Mouse (Mus musculus) neural tube, embryonic 12.5 days (tissue): Measurements from ENCODE around the gene Wwox. TPM values are rescaled to one million over a fixed set of nuclear protein-coding genes. Genes with fewer than 3 reads are reported as not detected.
A peak's percentile ranks its signal among the peaks of the same experiment; 100 is the strongest.

ENCODE experiments used
- ATAC-seq: fragments of 200-750 bp; cut with Nextera tagmentation; 2 replicates; pipeline ENCODE4 v1.8.0; 2017; ENCODE audit warnings: low read depth, mild to moderate bottlenecking, moderate TSS enrichment, moderate library complexity; ENCODE audit not compliant: low FRiP score
- H3K27ac ChIP-seq: fragments of 300-500 bp; sonication (generic); 2 replicates; pipeline ENCODE4 v1.5.1; 2016
- H3K27me3 ChIP-seq: fragments of 300-500 bp; sonication (generic); replicated peaks from 2 replicates; pipeline ENCODE4 v1.6.1; 2016; ENCODE audit warnings: mild to moderate bottlenecking
- H3K36me3 ChIP-seq: fragments of 300-500 bp; sonication (generic); 2 replicates; pipeline ENCODE4 v1.6.1; 2016; ENCODE audit warnings: mild to moderate bottlenecking
- H3K4me1 ChIP-seq: fragments of 300-500 bp; sonication (generic); 2 replicates; pipeline ENCODE4 v1.6.1; 2016
- H3K4me2 ChIP-seq: fragments of 300-500 bp; sonication (generic); replicated peaks from 2 replicates; pipeline ENCODE4 v1.6.1; 2016; ENCODE audit warnings: mild to moderate bottlenecking
- H3K4me3 ChIP-seq: fragments of 300-500 bp; sonication (generic); 2 replicates; pipeline ENCODE4 v1.5.1; 2016
- H3K9ac ChIP-seq: fragments of 300-500 bp; sonication (generic); 2 replicates; pipeline ENCODE4 v1.6.1; 2016; ENCODE audit warnings: mild to moderate bottlenecking
- H3K9me3 ChIP-seq: fragments of 300-500 bp; sonication (generic); 2 replicates; pipeline ENCODE4 v1.6.1; 2016; ENCODE audit warnings: mild to moderate bottlenecking
- WGBS: fragments of 180-500 bp; shearing (Covaris S2); methylation state at CpG from one replicate; pipeline ENCODE4 v1.1.7; 2016; 5-methylcytosine and 5-hydroxymethylcytosine counted together
- polyA plus RNA-seq: library from polyadenylated mRNA; unstranded; fragments of >200 nt; fragmentation: Nextera tagmentation; extraction: Ambion mirVana; gene quantifications from 2 replicates; pipeline ENCODE4 v1.2.1, GENCODE M21; 2016

The Wwox gene
- polyA plus RNA-seq, 1 experiment from 2014 or later = 12.7 TPM

DNA sequence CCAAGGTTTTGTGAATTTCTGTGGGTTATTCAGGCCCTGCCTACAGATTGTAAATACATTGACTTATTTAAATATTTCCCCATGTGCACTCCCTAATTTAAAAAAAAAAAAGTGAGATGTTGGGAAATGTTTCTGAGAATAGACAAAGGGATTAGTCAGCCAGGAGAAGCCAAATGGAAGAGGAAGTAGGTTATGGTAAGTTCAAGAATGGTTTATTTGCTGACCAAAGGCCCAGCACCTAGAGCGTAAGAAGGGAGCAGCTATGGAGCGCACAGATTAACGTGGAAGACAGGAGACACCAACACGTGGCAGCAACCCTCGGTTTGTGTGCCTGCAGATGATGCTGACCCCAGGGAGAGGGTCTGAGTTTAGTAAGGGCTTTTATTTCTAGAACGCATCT is 871.5 kb downstream of the Wwox start:
- ATAC-seq = no peak
- Histone ChIP-seq H3K36me3 (no peaks in the 10 kb centered on the region), H3K4me2 (no peak overlapping the region), H3K4me1 (no peaks in the 10 kb centered on the region), H3K27ac (no peak overlapping the region), H3K9me3 (no peaks in the 10 kb centered on the region), H3K9ac (no peak overlapping the region), H3K4me3 (no peak overlapping the region), H3K27me3 (no peaks in the 10 kb centered on the region)
- WGBS = 90% methylated on average over 6 of the region's 6 CpGs

DNA sequence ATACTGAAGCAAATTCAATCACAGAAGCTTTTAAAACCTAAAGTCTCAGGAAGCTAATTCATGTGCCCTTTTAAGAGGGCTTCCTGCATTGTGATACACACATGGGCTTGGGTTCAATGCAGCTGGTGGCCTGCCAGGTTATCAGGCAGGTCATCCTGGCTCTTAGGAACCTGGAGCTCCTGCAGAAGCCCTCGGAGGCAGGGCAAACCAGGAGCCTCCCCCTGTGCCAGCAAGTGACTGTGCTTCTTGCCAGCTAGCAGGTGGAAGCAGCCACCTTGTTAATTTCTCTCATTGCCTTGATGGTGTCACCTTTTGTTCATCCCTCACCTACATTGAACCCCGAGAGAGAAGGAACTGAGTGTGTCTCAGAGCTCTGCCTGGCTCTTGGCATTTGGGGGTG is 872.9 kb downstream of the Wwox start:
- ATAC-seq = no peak
- Histone ChIP-seq H3K36me3 (no peaks in the 10 kb centered on the region), H3K9ac (no peak overlapping the region), H3K4me2 (no peak overlapping the region), H3K9me3 (no peaks in the 10 kb centered on the region), H3K27ac (no peak overlapping the region), H3K4me3 (no peak overlapping the region), H3K4me1 (no peaks in the 10 kb centered on the region), H3K27me3 (no peaks in the 10 kb centered on the region)
- 66% methylated on average over 2 of the region's 2 CpGs for WGBS

DNA sequence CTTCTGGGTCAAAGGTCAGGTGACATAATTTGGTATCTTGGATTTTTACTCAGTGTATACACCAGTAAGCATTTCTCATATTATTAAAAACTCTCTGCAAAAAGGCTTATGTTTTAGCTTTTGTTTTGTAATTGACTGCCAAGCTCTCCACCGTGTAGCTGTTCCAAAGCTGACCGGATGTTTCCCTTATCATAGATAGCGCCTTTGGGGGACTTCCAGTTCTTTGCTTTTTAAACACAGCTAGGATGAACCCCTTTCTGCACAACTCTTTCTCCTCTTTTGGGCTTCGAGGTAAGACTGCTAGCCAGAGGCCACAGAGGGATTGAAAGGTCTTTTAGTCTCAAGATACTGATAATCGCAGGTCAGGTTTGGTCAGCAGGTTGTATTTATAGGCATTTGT is 883.0 kb downstream of the Wwox start:
- Histone ChIP-seq H3K36me3 (no peaks in the 10 kb centered on the region), H3K27me3 (no peaks in the 10 kb centered on the region), H3K9ac (no peak overlapping the region), H3K4me3 (no peak overlapping the region), H3K9me3 (no peaks in the 10 kb centered on the region), H3K4me2 (no peak overlapping the region), H3K4me1 (no peaks in the 10 kb centered on the region), H3K27ac (no peak overlapping the region)
- no peak for ATAC-seq
- WGBS = 86% methylated on average over 5 of the region's 5 CpGs

DNA sequence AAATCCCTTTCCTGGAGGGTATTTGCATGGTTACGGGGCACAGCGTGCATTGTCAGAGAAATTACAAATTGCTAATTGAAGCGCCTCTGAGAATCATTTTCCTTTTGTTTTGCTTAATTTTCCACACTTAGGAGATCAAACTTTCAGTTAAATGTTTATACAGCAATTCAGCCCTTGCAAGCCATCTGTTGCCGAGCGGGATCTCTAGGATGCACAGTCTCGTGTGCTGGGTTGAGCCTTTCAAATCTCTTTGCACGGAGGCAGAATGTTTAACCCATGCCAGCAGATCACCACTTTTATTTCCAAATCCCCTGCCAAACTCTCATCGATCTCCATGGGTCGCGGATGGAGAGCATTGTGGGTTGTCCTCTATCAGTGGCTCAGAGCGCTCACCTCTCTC is 891.2 kb downstream of the Wwox start:
- Histone ChIP-seq H3K9ac (no peak overlapping the region), H3K4me2 (no peak overlapping the region), H3K4me1 (no peaks in the 10 kb centered on the region), H3K27me3 (no peaks in the 10 kb centered on the region), H3K27ac (no peak overlapping the region), H3K36me3 (no peaks in the 10 kb centered on the region), H3K9me3 (no peaks in the 10 kb centered on the region), H3K4me3 (no peak overlapping the region)
- 87% methylated on average over 11 of the region's 11 CpGs for WGBS
- ATAC-seq = no peak

DNA sequence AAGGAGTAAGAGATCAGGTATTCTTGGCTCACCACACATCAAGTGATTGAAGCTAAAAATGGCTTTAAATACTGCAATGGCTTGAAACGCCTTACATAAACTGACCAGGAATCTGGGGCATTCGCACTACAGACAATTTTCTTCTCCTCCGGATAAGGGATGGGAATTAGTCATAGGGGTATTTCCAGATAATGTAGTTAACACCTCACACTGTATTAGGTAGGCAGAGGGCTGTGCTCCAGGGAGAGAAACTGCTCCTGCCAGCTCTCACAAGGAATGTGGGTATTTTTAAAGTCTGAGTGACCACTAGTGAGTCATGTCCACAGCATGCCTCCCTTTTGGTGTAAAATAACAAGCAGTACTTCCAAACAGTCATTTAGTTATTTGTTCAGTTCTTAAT is 894.5 kb downstream of the Wwox start:
- H3K36me3 ChIP-seq = no peaks in the 10 kb centered on the region
- no peak overlapping the region for H3K4me3 ChIP-seq
- H3K4me2 ChIP-seq = no peak overlapping the region
- H3K27me3 ChIP-seq = no peaks in the 10 kb centered on the region
- WGBS = 94% methylated on average over 3 of the region's 3 CpGs
- no peaks in the 10 kb centered on the region for H3K4me1 ChIP-seq
- no peak for ATAC-seq
- no peak overlapping the region for H3K27ac ChIP-seq
- H3K9me3 ChIP-seq = no peaks in the 10 kb centered on the region
- H3K9ac ChIP-seq = no peak overlapping the region

DNA sequence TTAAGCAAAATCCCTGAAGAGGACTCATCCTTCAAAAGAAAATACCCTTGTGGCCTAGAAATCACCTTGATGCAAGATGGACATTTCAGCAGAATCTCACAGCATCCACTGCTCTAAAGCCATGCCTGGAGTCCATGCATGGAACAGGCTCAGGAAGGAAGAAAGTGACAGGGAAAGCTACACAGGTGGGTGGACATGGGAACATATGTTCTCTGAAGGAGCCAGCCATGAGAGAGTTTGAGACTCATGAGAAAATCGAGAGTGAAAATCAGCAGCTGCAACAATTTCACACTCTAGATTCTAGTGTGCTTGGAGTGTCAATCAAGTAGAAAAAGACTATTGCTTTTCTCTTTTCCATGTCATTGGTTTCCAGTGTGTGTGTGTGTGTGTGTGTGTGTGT is 896.9 kb downstream of the Wwox start:
- Histone ChIP-seq H3K36me3 (no peaks in the 10 kb centered on the region), H3K4me3 (no peak overlapping the region), H3K27me3 (no peaks in the 10 kb centered on the region), H3K4me1 (no peaks in the 10 kb centered on the region), H3K4me2 (no peak overlapping the region), H3K9ac (no peak overlapping the region), H3K9me3 (no peaks in the 10 kb centered on the region), H3K27ac (no peak overlapping the region)
- WGBS = 82% methylated on average over 1 of the region's 1 CpGs
- no peak for ATAC-seq

DNA sequence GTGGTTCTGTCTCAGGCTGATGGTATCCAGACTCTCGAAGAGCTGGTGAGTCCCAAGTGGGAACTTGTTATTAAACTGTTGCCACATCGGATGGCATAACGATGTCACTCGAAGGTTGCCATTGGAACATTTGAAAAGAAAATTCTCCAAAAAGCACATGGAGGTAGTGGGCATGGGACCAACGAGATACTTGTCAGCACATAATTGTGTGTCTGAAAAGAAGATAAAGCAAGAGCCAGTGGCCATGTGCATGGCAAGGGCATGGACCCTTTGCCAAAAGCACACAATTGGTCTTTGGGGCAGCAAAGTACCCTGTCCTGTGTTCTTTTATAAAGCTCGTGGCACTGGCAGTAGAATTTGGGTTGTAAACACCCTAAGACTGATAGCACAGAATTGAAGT is 909.2 kb downstream of the Wwox start:
- ATAC-seq = no peak

DNA sequence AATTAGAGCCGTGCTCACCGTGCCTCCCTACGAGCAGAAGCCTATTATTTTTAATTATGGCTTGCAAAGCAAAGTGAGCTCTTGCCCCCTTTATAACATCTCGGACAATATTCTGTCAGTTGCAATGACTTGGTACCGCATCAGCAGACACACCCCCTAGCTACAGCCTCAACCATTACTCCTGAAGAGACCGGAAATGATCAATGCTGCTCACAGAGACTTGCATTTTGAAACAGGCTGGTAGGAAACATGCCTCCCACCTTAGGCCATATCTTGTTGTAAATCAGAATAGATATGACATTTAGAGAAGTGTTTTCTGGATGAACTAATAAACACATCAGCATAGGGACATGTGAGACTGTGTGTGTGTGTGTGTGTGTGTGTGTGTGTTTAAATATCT is 911.3 kb downstream of the Wwox start:
- H3K4me3 ChIP-seq = no peak overlapping the region
- no peak overlapping the region for H3K9ac ChIP-seq
- WGBS = 74% methylated on average over 6 of the region's 6 CpGs
- no peak for ATAC-seq
- no peaks in the 10 kb centered on the region for H3K36me3 ChIP-seq
- H3K4me2 ChIP-seq = no peak overlapping the region
- H3K27ac ChIP-seq = no peak overlapping the region
- no peaks in the 10 kb centered on the region for H3K9me3 ChIP-seq
- H3K4me1 ChIP-seq = no peaks in the 10 kb centered on the region
- no peaks in the 10 kb centered on the region for H3K27me3 ChIP-seq

More for the DNA sequence above, 909.2 kb downstream of the Wwox start:
- WGBS = 80% methylated on average over 6 of the region's 6 CpGs
- H3K4me2 ChIP-seq = no peak overlapping the region
- no peaks in the 10 kb centered on the region for H3K4me1 ChIP-seq
- no peak overlapping the region for H3K4me3 ChIP-seq
- H3K36me3 ChIP-seq = no peaks in the 10 kb centered on the region
- no peak overlapping the region for H3K27ac ChIP-seq
- H3K27me3 ChIP-seq = no peaks in the 10 kb centered on the region
- H3K9me3 ChIP-seq = no peaks in the 10 kb centered on the region
- no peak overlapping the region for H3K9ac ChIP-seq

DNA sequence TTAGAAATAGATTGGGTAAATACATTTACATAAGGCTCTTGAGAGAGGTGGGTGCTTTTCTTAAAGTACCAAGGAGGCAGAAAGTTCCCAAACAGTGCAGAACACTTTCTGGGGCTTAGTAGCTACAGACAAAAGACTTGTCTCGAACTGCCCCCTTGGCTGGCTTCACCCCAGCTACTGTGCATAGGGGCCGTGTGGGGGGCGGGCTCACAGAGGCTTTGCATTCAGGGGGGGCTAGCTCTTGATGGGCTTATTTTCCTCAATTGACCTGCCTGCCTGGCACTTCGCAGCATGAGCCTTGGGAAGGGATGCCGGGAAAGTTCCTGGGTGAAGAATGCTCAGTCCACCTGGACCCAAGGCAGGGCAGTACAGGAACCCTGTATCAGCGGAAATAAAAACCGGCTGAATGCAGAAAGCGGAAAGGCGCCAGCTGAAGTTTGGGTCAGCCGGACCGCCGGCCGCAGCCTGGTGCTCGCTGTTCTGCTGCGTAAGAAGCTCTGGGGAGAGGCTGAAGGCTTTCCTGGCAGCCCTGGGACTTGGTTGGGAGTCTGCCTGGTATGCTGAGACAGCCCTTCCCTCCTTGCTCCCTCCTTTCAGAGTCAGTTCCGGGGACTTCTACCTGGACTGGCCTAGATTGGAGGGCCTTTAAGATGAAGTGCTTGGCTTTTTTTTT is 918.3 kb downstream of the Wwox start:
- H3K4me2 ChIP-seq = peak overlapping the region; percentile 9; the same call in 1 of the 2 replicates
- WGBS = 42% methylated on average over 16 of the region's 16 CpGs

DNA sequence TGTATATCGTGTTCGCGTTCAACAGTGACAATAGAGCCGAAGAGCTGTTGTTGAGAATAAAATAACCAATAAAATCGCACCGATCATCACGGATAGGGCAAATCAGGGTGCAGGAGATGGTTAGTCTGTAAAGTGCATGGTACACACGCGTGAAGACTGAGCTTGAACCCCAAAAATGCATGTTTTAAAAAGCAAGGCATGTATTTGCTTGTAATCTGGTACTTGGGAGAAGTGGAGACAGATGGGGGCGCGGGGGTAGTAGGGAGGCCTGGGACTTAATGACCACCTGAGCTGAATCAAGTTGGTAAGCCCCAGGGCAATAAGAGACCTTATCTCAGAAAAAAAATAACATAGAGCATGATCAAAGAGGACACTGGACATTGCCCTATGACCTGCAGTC is 919.0 kb downstream of the Wwox start:
- no peaks in the 10 kb centered on the region for H3K36me3 ChIP-seq
- H3K4me2 ChIP-seq = no peak overlapping the region
- no peak for ATAC-seq
- H3K4me3 ChIP-seq = no peak overlapping the region
- no peak overlapping the region for H3K27ac ChIP-seq
- no peaks in the 10 kb centered on the region for H3K9me3 ChIP-seq
- H3K4me1 ChIP-seq = peaks cover 11% of the 10 kb centered on the region
- H3K9ac ChIP-seq = no peak overlapping the region
- 94% methylated on average over 11 of the region's 11 CpGs for WGBS
- H3K27me3 ChIP-seq = no peaks in the 10 kb centered on the region

More for the DNA sequence above, 918.3 kb downstream of the Wwox start:
- ATAC-seq = no peak
- H3K9me3 ChIP-seq = no peaks in the 10 kb centered on the region
- no peak overlapping the region for H3K27ac ChIP-seq
- H3K9ac ChIP-seq = no peak overlapping the region
- no peaks in the 10 kb centered on the region for H3K27me3 ChIP-seq
- no peak overlapping the region for H3K4me3 ChIP-seq
- peaks cover 11% of the 10 kb centered on the region for H3K4me1 ChIP-seq
- no peaks in the 10 kb centered on the region for H3K36me3 ChIP-seq

DNA sequence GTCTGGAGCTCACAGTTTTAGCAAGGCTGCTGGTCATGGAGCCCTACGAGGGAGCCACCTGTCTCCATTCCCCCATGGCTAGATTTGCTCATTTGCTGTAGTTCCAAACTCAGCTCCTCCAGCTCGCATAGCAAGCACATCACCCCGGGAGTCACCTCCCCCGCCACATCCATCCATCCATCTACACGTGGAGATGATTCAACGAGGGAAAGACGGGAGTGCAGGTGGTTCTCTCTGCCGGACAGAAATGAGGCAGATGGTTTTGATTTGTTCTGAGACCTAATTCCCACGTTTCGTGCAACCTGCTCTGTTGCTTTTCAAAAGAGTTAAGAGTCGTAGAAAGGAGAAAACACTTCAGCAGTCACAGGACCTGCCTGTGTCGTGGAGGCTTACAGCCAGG is 920.2 kb downstream of the Wwox start:
- H3K36me3 ChIP-seq = no peaks in the 10 kb centered on the region
- no peak overlapping the region for H3K4me3 ChIP-seq
- no peak for ATAC-seq
- 58% methylated on average over 12 of the region's 12 CpGs for WGBS
- no peaks in the 10 kb centered on the region for H3K27me3 ChIP-seq
- H3K4me2 ChIP-seq = no peak overlapping the region
- no peaks in the 10 kb centered on the region for H3K9me3 ChIP-seq
- peaks cover 11% of the 10 kb centered on the region for H3K4me1 ChIP-seq
- H3K9ac ChIP-seq = no peak overlapping the region
- no peak overlapping the region for H3K27ac ChIP-seq

DNA sequence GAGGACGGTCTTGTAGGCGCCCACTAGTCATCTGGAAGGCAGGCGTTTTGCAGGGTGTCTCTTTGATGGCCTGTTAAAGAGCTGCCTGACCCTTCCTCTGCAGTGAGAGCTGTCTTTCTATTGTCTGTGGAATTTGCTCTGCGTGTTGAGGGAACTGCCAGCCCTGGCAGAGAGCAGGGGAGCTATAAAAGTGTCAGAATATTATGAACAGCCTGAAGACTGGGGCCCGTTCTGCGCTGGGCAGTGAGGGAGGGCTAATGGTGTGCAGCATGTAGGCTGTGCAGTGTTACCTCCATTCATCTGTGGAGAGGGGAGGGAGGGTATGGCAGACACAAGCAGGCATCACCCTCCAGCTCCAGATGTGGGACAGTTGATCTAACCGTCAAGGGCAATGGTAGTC is 923.1 kb downstream of the Wwox start:
- WGBS = 7% methylated on average over 7 of the region's 7 CpGs
- no peak for ATAC-seq
- H3K27me3 ChIP-seq = no peaks in the 10 kb centered on the region
- peaks cover 11% of the 10 kb centered on the region for H3K4me1 ChIP-seq
- no peak overlapping the region for H3K9ac ChIP-seq
- no peak overlapping the region for H3K4me3 ChIP-seq
- H3K36me3 ChIP-seq = no peaks in the 10 kb centered on the region
- H3K27ac ChIP-seq = no peak overlapping the region
- peak overlapping the region; percentile 21; the same call in 1 of the 2 replicates for H3K4me2 ChIP-seq
- H3K9me3 ChIP-seq = no peaks in the 10 kb centered on the region

DNA sequence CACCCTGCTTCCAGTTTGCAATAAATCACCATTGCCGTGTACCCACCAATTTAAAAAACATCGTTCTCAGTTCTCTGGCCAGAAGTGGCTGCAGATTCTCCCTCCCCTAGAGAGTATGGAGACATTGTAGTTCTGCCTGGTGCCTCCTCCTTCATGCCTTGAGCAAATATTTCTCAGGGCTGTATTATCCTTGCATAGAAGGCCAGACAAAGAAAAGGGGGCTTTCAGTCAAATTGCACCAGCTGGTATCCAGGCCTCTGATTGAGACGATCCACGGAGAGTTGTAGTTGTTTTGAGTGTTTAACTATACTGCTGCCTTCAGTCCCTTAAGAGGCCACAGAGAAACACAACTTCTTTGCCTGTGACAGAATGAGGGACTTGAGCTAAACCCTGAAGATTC is 935.5 kb downstream of the Wwox start:
- Histone ChIP-seq H3K27me3 (no peaks in the 10 kb centered on the region), H3K9me3 (no peaks in the 10 kb centered on the region), H3K27ac (no peak overlapping the region), H3K4me1 (peaks cover 13% of the 10 kb centered on the region), H3K9ac (no peak overlapping the region), H3K36me3 (no peaks in the 10 kb centered on the region), H3K4me3 (no peak overlapping the region), H3K4me2 (no peak overlapping the region)
- no peak for ATAC-seq
- 9% methylated on average over 4 of the region's 4 CpGs for WGBS
